Comparison of ENCODE assay signal across 21 mouse cellular contexts in the genomic region with DNA sequence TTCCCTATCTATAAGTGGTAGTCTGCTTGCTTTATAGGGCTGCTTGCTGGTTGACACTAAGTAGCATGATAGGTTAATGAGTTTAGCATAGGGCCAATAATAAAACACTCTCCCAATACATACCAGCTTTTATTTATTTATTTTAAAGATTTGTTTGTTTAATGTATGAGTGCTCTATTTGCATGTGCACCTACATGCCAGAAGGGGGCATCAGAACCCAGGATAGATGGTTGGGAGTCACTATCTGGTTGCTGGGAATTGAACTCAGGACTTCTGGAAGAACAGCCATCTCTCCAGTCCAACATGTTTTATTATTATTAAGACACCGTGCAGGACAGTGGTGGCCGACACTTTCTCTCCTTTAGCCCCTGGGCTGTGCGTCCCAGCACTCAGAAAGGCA. TPM values are rescaled to one million over a fixed set of nuclear protein-coding genes. Genes with fewer than 3 reads are reported as not detected.
DNase-seq lines count a peak whose midpoint lies in the region; ATAC-seq and TF ChIP-seq lines count a peak whose summit lies in the region.
"Had no signal": no experiment of that assay in that cellular context is flagged by ENCODE, and none has a peak within 500 bp of the region (broad histone marks: within the 10 kb centered on the region; RNA-seq: fewer than 3 reads in every experiment).

No protein-coding gene starts in this region.

- WGBS in intestine, postnatal 0 days: 78% methylated on average over 3 of the region's 3 CpGs
- WGBS in intestine, embryonic 15.5 days: 84% methylated on average over 3 of the region's 3 CpGs
- WGBS in lung, postnatal 0 days: 74% methylated on average over 3 of the region's 3 CpGs

- no peaks in the 10 kb centered on the region for H3K9me3 ChIP-seq in intestine, postnatal 0 days (ENCODE audit: control insufficient read depth)
- no peaks in the 10 kb centered on the region for H3K9me3 ChIP-seq in intestine, embryonic 15.5 days
- no peaks in the 10 kb centered on the region for H3K9me3 ChIP-seq in lung, postnatal 0 days (ENCODE audit: low read length)
- no peaks in the 10 kb centered on the region for H3K9me3 ChIP-seq in MEL (replicated peaks; ENCODE audit: insufficient read depth, low read length)
- H3K9me3 ChIP-seq: embryonic facial prominence, embryonic 13.5 days; heart, embryonic 12.5 days; hindbrain, embryonic 10.5 days had no signal

- H3K27ac ChIP-seq in intestine, postnatal 0 days (ENCODE audit: low read depth, low read length): no peak overlapping the region
- H3K27ac ChIP-seq in intestine, embryonic 15.5 days: no peak overlapping the region
- H3K27ac ChIP-seq in lung, postnatal 0 days (ENCODE audit: low read length): no peak overlapping the region
- H3K27ac ChIP-seq in MEL (ENCODE audit: control insufficient read depth, low read depth, low read length): no peak overlapping the region
- H3K27ac ChIP-seq: embryonic facial prominence, embryonic 13.5 days; gastrocnemius, adult 2 months; hindbrain, embryonic 10.5 days; hindbrain, embryonic 14.5 days had no signal

- no peak overlapping the region for H3K4me3 ChIP-seq in intestine, postnatal 0 days (ENCODE audit: low read depth, low read length)
- H3K4me3 ChIP-seq in intestine, embryonic 15.5 days (replicated peaks): no peak overlapping the region
- no peak overlapping the region for H3K4me3 ChIP-seq in lung, postnatal 0 days (ENCODE audit: low read depth, low read length)
- H3K4me3 ChIP-seq in MEL (ENCODE audit: control insufficient read depth in 1 of 2, insufficient read depth in 1 of 2, low read depth in 2 of 2, low read length in 2 of 2): no peak overlapping the region
- H3K4me3 ChIP-seq: embryonic facial prominence, embryonic 13.5 days; gastrocnemius, adult 2 months; heart, embryonic 12.5 days; hindbrain, embryonic 10.5 days had no signal

- H3K27me3 ChIP-seq in intestine, postnatal 0 days (replicated peaks; ENCODE audit: control insufficient read depth, insufficient read depth, low read length): peaks cover 100% of the 10 kb centered on the region
- peaks cover 98% of the 10 kb centered on the region for H3K27me3 ChIP-seq in intestine, embryonic 15.5 days (replicated peaks)
- peaks cover 87% of the 10 kb centered on the region for H3K27me3 ChIP-seq in lung, postnatal 0 days (replicated peaks; ENCODE audit: insufficient read depth, low read length)
- H3K27me3 ChIP-seq in MEL (ENCODE audit: control insufficient read depth in 1 of 2, insufficient read depth in 2 of 2, low read length in 2 of 2): peaks cover 0 to 2% of the 10 kb centered on the region in 2 experiments; a peak in 1 of 4 replicates

- H3K9ac ChIP-seq in intestine, postnatal 0 days (ENCODE audit: low read depth, low read length): no peak overlapping the region
- H3K9ac ChIP-seq in intestine, embryonic 15.5 days: no peak overlapping the region
- H3K9ac ChIP-seq in lung, postnatal 0 days (replicated peaks; ENCODE audit: low read depth): no peak overlapping the region
- no peak overlapping the region for H3K9ac ChIP-seq in MEL (ENCODE audit: control insufficient read depth, low read depth, low read length, poor library complexity, severe bottlenecking)
- H3K9ac ChIP-seq: embryonic facial prominence, embryonic 13.5 days; heart, embryonic 12.5 days; hindbrain, embryonic 14.5 days had no signal

- no peaks in the 10 kb centered on the region for H3K79me2 ChIP-seq in MEL (ENCODE audit: control insufficient read depth, insufficient read depth, low read length, poor library complexity)

- H3K4me2 ChIP-seq in intestine, postnatal 0 days (replicated peaks; ENCODE audit: low read depth): no peak overlapping the region
- no peak overlapping the region for H3K4me2 ChIP-seq in intestine, embryonic 15.5 days (replicated peaks)
- no peak overlapping the region for H3K4me2 ChIP-seq in lung, postnatal 0 days (replicated peaks; ENCODE audit: low read depth, low read length)
- H3K4me2 ChIP-seq: embryonic facial prominence, embryonic 13.5 days; heart, embryonic 12.5 days; hindbrain, embryonic 14.5 days had no signal

- 0 out of 2 replicates have a peak, but pooled peaks have one; percentile 12 for TF ChIP-seq CTCF in intestine, postnatal 0 days (IDR thresholded peaks at IDR 0.05; ENCODE audit: low read depth)
- peak; percentile 21; the same call in 1 of the 2 replicates for TF ChIP-seq CTCF in lung, postnatal 0 days (IDR thresholded peaks at IDR 0.05)
- TF ChIP-seq CTCF in MEL (IDR thresholded peaks at IDR 0.05 in 2 of 3, conservative IDR thresholded peaks at IDR 0.05 in 1 of 3; ENCODE audit: control insufficient read depth in 1 of 3, insufficient read depth in 1 of 3, low read depth in 2 of 3, low read length in 3 of 3, poor library complexity in 1 of 3, severe bottlenecking in 1 of 3): peak; percentile 18 to 54 (median 39)

- TF ChIP-seq EP300 in lung, postnatal 0 days (IDR thresholded peaks at IDR 0.05): no peak
- no peak for TF ChIP-seq EP300 in MEL (IDR thresholded peaks at IDR 0.05; ENCODE audit: low read depth in 1 of 2, low read length in 2 of 2)

- ATAC-seq in intestine, postnatal 0 days: no peak
- no peak for ATAC-seq in intestine, embryonic 15.5 days
- no peak for ATAC-seq in lung, postnatal 0 days
- ATAC-seq: intestine, embryonic 16.5 days had no signal

- TF ChIP-seq POLR2A in MEL (IDR thresholded peaks at IDR 0.05; ENCODE audit: control insufficient read depth in 1 of 2, insufficient read depth in 1 of 2, low read depth in 1 of 2, low read length in 2 of 2, poor library complexity in 1 of 2): no peak

- peak; percentile 37 for TF ChIP-seq RAD21 in MEL (IDR thresholded peaks at IDR 0.05; ENCODE audit: low read depth, low read length)

- no peaks in the 10 kb centered on the region for H3K36me3 ChIP-seq in intestine, postnatal 0 days (ENCODE audit: control insufficient read depth, insufficient read depth)
- no peaks in the 10 kb centered on the region for H3K36me3 ChIP-seq in intestine, embryonic 15.5 days
- no peaks in the 10 kb centered on the region for H3K36me3 ChIP-seq in lung, postnatal 0 days (ENCODE audit: insufficient read depth, low read length)
- H3K36me3 ChIP-seq in MEL (ENCODE audit: control insufficient read depth in 1 of 2, insufficient read depth in 2 of 2, low read length in 2 of 2): no peaks in the 10 kb centered on the region
- H3K36me3 ChIP-seq: embryonic facial prominence, embryonic 13.5 days; G1E; heart, embryonic 12.5 days; hindbrain, embryonic 10.5 days had no signal

- DNase-seq in cerebellum, adult 9-11 months: peak; percentile 41
- no peak for DNase-seq in cerebellum, postnatal 36 days
- DNase-seq in lung, postnatal 0 days (ENCODE audit: low spot score): no peak
- DNase-seq in lung, adult 18-20 months: no peak
- no peak for DNase-seq in MEL (ENCODE audit: low read depth, low spot score)
- DNase-seq: adrenal gland, postnatal 10 days; cerebellum, adult 2 months; gastrocnemius, adult 2 months; gastrocnemius, postnatal 25 days had no signal

- peaks cover 6% of the 10 kb centered on the region; the same call in 1 of the 2 replicates for H3K4me1 ChIP-seq in intestine, postnatal 0 days (replicated peaks; ENCODE audit: control insufficient read depth, insufficient read depth, low read length)
- H3K4me1 ChIP-seq in intestine, embryonic 15.5 days (replicated peaks): peaks cover 26% of the 10 kb centered on the region
- peaks cover 6% of the 10 kb centered on the region; the same call in 1 of the 2 replicates for H3K4me1 ChIP-seq in lung, postnatal 0 days (ENCODE audit: insufficient read depth, low read depth, low read length)
- H3K4me1 ChIP-seq in MEL (ENCODE audit: control insufficient read depth in 1 of 2, insufficient read depth in 2 of 2, low read length in 2 of 2): peaks cover 0 to 4% of the 10 kb centered on the region in 2 experiments; a peak in 1 of 4 replicates

RNA-seq across cellular contexts. Expression of gene Neurod2, which starts 2.7 kb away (rescaled TPM):
- 0.07 TPM in 1 of 2 replicates, not detected in the other for polyA plus RNA-seq in intestine, postnatal 0 days (2015; fragmentation: Nextera tagmentation; extraction: Ambion mirVana)
- polyA plus RNA-seq in intestine, embryonic 15.5 days (2015; fragmentation: Nextera tagmentation; extraction: Ambion mirVana): 0.09 TPM in 2 replicates
- polyA plus RNA-seq in lung, postnatal 0 days (2015; fragmentation: Nextera tagmentation; extraction: Ambion mirVana): not detected in 2 replicates
- not detected in 2 replicates for total RNA-seq in MEL (2012; rRNA removed)
- polyA plus RNA-seq in MEL (2012; ENCODE audit: insufficient read depth in 1 of 2, insufficient read length in 2 of 2, low read depth in 1 of 2, low replicate concordance in 2 of 2, missing spikeins in 1 of 2): not detected
- total RNA-seq: adrenal gland, postnatal 10 days; gastrocnemius, adult 2 months; gastrocnemius, postnatal 25 days; granulocyte monocyte progenitor cell, adult 5-6 weeks; heart, adult 8-10 months; heart, postnatal 25 days had no signal
- polyA plus RNA-seq: G1E; heart, embryonic 12.5 days; heart, embryonic 16.5 days had no signal

RNA-seq across cellular contexts. Expression of gene Ppp1r1b, which starts 16.0 kb away (rescaled TPM):
- 99.5 and 102 TPM in 2 replicates for polyA plus RNA-seq in intestine, postnatal 0 days (2015; fragmentation: Nextera tagmentation; extraction: Ambion mirVana)
- polyA plus RNA-seq in intestine, embryonic 15.5 days (2015; fragmentation: Nextera tagmentation; extraction: Ambion mirVana): 52.2 and 68.9 TPM in 2 replicates
- polyA plus RNA-seq in lung, postnatal 0 days (2015; fragmentation: Nextera tagmentation; extraction: Ambion mirVana): 11.8 and 18.6 TPM in 2 replicates
- 25.4 and 35.2 TPM in 2 replicates for total RNA-seq in MEL (2012; rRNA removed)
- 100 to 1,000 TPM in 1 of 2 experiments, not detected in 1; 114 TPM for polyA plus RNA-seq in MEL (2012; ENCODE audit: insufficient read depth in 1 of 2, insufficient read length in 2 of 2, low read depth in 1 of 2, low replicate concordance in 2 of 2, missing spikeins in 1 of 2)
- total RNA-seq: G1E; gastrocnemius, adult 2 months; granulocyte monocyte progenitor cell, adult 5-6 weeks had no signal
- polyA plus RNA-seq: G1E had no signal

RNA-seq across cellular contexts. Expression of gene Stard3, which starts 26.0 kb away (rescaled TPM):
- 29.0 and 30.1 TPM in 2 replicates for polyA plus RNA-seq in intestine, postnatal 0 days (2015; fragmentation: Nextera tagmentation; extraction: Ambion mirVana)
- polyA plus RNA-seq in intestine, embryonic 15.5 days (2015; fragmentation: Nextera tagmentation; extraction: Ambion mirVana): 39.4 and 39.7 TPM in 2 replicates
- 69.9 and 73.1 TPM in 2 replicates for polyA plus RNA-seq in lung, postnatal 0 days (2015; fragmentation: Nextera tagmentation; extraction: Ambion mirVana)
- 61.7 and 62.5 TPM in 2 replicates for total RNA-seq in MEL (2012; rRNA removed)
- polyA plus RNA-seq in MEL (2012; ENCODE audit: insufficient read depth in 1 of 2, insufficient read length in 2 of 2, low read depth in 1 of 2, low replicate concordance in 2 of 2, missing spikeins in 1 of 2): 10 to 100 TPM in 1 of 2 experiments, not detected in 1; 53.0 TPM

RNA-seq across cellular contexts. Expression of gene Tcap, which starts 51.4 kb away (rescaled TPM):
- polyA plus RNA-seq in intestine, postnatal 0 days (2015; fragmentation: Nextera tagmentation; extraction: Ambion mirVana): 0.44 and 0.69 TPM in 2 replicates
- polyA plus RNA-seq in intestine, embryonic 15.5 days (2015; fragmentation: Nextera tagmentation; extraction: Ambion mirVana): 0.25 TPM in 1 of 2 replicates, not detected in the other
- polyA plus RNA-seq in lung, postnatal 0 days (2015; fragmentation: Nextera tagmentation; extraction: Ambion mirVana): 5.8 and 6.4 TPM in 2 replicates
- not detected in 2 replicates for total RNA-seq in MEL (2012; rRNA removed)
- under 1 TPM in 1 of 2 experiments, not detected in 1; 0.07 TPM for polyA plus RNA-seq in MEL (2012; ENCODE audit: insufficient read depth in 1 of 2, insufficient read length in 2 of 2, low read depth in 1 of 2, low replicate concordance in 2 of 2, missing spikeins in 1 of 2)
- total RNA-seq: G1E; granulocyte monocyte progenitor cell, adult 5-6 weeks had no signal
- polyA plus RNA-seq: G1E; hindbrain, embryonic 14.5 days had no signal

RNA-seq across cellular contexts. Expression of gene Pnmt, which starts 54.1 kb away (rescaled TPM):
- not detected in 2 replicates for polyA plus RNA-seq in intestine, postnatal 0 days (2015; fragmentation: Nextera tagmentation; extraction: Ambion mirVana)
- 0.19 TPM in 1 of 2 replicates, not detected in the other for polyA plus RNA-seq in intestine, embryonic 15.5 days (2015; fragmentation: Nextera tagmentation; extraction: Ambion mirVana)
- polyA plus RNA-seq in lung, postnatal 0 days (2015; fragmentation: Nextera tagmentation; extraction: Ambion mirVana): 0.12 TPM in 1 of 2 replicates, not detected in the other
- total RNA-seq in MEL (2012; rRNA removed): not detected in 2 replicates
- not detected for polyA plus RNA-seq in MEL (2012; ENCODE audit: insufficient read depth in 1 of 2, insufficient read length in 2 of 2, low read depth in 1 of 2, low replicate concordance in 2 of 2, missing spikeins in 1 of 2)
- total RNA-seq: G1E; granulocyte monocyte progenitor cell, adult 5-6 weeks had no signal
- polyA plus RNA-seq: G1E had no signal
